Mouse (Mus musculus): Measurements from ENCODE around the gene Stpg3.

- TF ChIP-seq CTCF (IDR thresholded peaks at IDR 0.05; ENCODE audit: borderline replicate concordance, control insufficient read depth, extremely low read depth, insufficient read depth, low read length, poor library complexity), result no peak
- no peak for TF ChIP-seq POLR2A (IDR thresholded peaks at IDR 0.05; ENCODE audit: control insufficient read depth, extremely low read depth, insufficient read depth, low read length, poor library complexity)
Measured at GRCm38 (mm10) chr2:25182664-25183063, 31.8 kb downstream of the Stpg3 start.

Data from thymus, adult 2 months (tissue).